Mouse (Mus musculus): ENCODE results near the gene Wfdc8.
"Not testable (repeated sequence)": the region's sequence is repeated elsewhere in the genome, so short reads cannot be mapped to it uniquely, and the experiment has no call there.

The Wfdc8 gene

GRCm38 (mm10) chr2:164613471-164613870 lies at the start of gene Wfdc8, which contains the start of gene Wfdc6b:
Gene Wfdc8 (minus strand): TSS chr2:164613626.
Gene Wfdc6b (plus strand): TSS chr2:164613522.
- peak; percentile 52 to 68 for DNase-seq

GRCm38 (mm10) chr2:164656483-164656882 lies 43.1 kb upstream of the Wfdc8 start, which contains the start of gene Wfdc9:
Gene Wfdc9 (minus strand): TSS chr2:164656583.
- no peak for DNase-seq

- peak; percentile 41 to 74 for DNase-seq
Measured at GRCm38 (mm10) chr2:164655858-164656257, 42.4 kb upstream of the Wfdc8 start, which contains the start of gene Wfdc10. Gene Wfdc10 (plus strand): TSS chr2:164656046.

GRCm38 (mm10) chr2:164641881-164642673 lies 28.7 kb upstream of the Wfdc8 start:
- no peak for DNase-seq

- DNase-seq: peak in 1 of 2 experiments; percentile 18
Measured at GRCm38 (mm10) chr2:164641129-164641528, 27.7 kb upstream of the Wfdc8 start.

GRCm38 (mm10) chr2:164638696-164639095 lies 25.3 kb upstream of the Wfdc8 start, which contains the start of gene Wfdc16:
Gene Wfdc16 (minus strand): TSS chr2:164638796.
- no peak for DNase-seq

- DNase-seq: no peak
Measured at GRCm38 (mm10) chr2:164635266-164635665, 21.8 kb upstream of the Wfdc8 start.

- no peak for DNase-seq
Measured at GRCm38 (mm10) chr2:164621775-164622174, 8.3 kb upstream of the Wfdc8 start.

- no peak for DNase-seq
Measured at GRCm38 (mm10) chr2:164619050-164619449, 5.6 kb upstream of the Wfdc8 start.

GRCm38 (mm10) chr2:164615386-164615785 lies 2.0 kb upstream of the Wfdc8 start:
- DNase-seq: no peak

GRCm38 (mm10) chr2:164608781-164609180 lies 4.6 kb downstream of the Wfdc8 start:
- no peak for DNase-seq

GRCm38 (mm10) chr2:164604411-164604810 lies 9.0 kb downstream of the Wfdc8 start:
- DNase-seq: no peak

- no peak for DNase-seq
Measured at GRCm38 (mm10) chr2:164603482-164603881, 9.9 kb downstream of the Wfdc8 start.

GRCm38 (mm10) chr2:164600179-164600578 lies 13.2 kb downstream of the Wfdc8 start:
- DNase-seq: no peak

GRCm38 (mm10) chr2:164593494-164593893 lies 19.9 kb downstream of the Wfdc8 start, which contains the start of gene Eppin:
Gene Eppin (minus strand): TSS chr2:164593594.
- no peak for DNase-seq

- DNase-seq: peak in 1 of 2 experiments; percentile 20
Measured at GRCm38 (mm10) chr2:164592014-164592413, 21.4 kb downstream of the Wfdc8 start.

- peak; percentile 14 to 46 for DNase-seq
Measured at GRCm38 (mm10) chr2:164585025-164585725, 28.3 kb downstream of the Wfdc8 start, which contains the start of gene Wfdc6a. Gene Wfdc6a (minus strand): TSS chr2:164585447.

- DNase-seq: not testable (repeated sequence)
Measured at GRCm38 (mm10) chr2:164573359-164573758, 40.1 kb downstream of the Wfdc8 start, which contains the start of gene Spint3. Gene Spint3 (minus strand): TSS chr2:164573459.

- no peak for DNase-seq
Measured at GRCm38 (mm10) chr2:164567460-164567859, 46.0 kb downstream of the Wfdc8 start.

- no peak for DNase-seq
Measured at GRCm38 (mm10) chr2:164566997-164567396, 46.4 kb downstream of the Wfdc8 start.

GRCm38 (mm10) chr2:164564346-164564745 lies 49.1 kb downstream of the Wfdc8 start:
- DNase-seq: no peak

GRCm38 (mm10) chr2:164563339-164564038 lies 49.9 kb downstream of the Wfdc8 start:
- peak; percentile 44 to 66 for DNase-seq
